Comparison of ENCODE assay signal across 20 mouse cellular contexts in genomic region chr7:78737196-78737595, GRCm38 (mm10). TPM values are rescaled to one million over a fixed set of nuclear protein-coding genes. Genes with fewer than 3 reads are reported as not detected.
"Had no signal": no experiment of that assay in that cellular context is flagged by ENCODE, and none has a peak within 500 bp of the region (broad histone marks: within the 10 kb centered on the region; RNA-seq: fewer than 3 reads in every experiment).

No protein-coding gene starts in this region.

- H3K27ac ChIP-seq: kidney, embryonic 15.5 days; limb, embryonic 12.5 days; limb, embryonic 15.5 days; liver, embryonic 14.5 days; macrophage; midbrain, embryonic 10.5 days; midbrain, embryonic 13.5 days; neural tube, embryonic 13.5 days had no signal

- H3K4me2 ChIP-seq: kidney, embryonic 15.5 days; limb, embryonic 12.5 days; limb, embryonic 15.5 days; liver, embryonic 11.5 days; lung, embryonic 14.5 days; midbrain, embryonic 13.5 days; neural tube, embryonic 13.5 days had no signal

- H3K27me3 ChIP-seq: kidney, embryonic 15.5 days; limb, embryonic 12.5 days; midbrain, embryonic 13.5 days; neural tube, embryonic 13.5 days had no signal

- DNase-seq: kidney, adult 8-10 months; kidney, postnatal 10 days; kidney, postnatal 36 days; left cerebral cortex, postnatal 4 days; liver, postnatal 0 days; lung, embryonic 14.5 days had no signal

- H3K9ac ChIP-seq: kidney, embryonic 15.5 days; limb, embryonic 12.5 days; limb, embryonic 15.5 days; liver, embryonic 14.5 days; liver, postnatal 0 days; lung, embryonic 14.5 days; midbrain, embryonic 13.5 days; neural tube, embryonic 13.5 days had no signal

- ATAC-seq: intestine, postnatal 0 days; liver, postnatal 0 days; lung, postnatal 0 days; midbrain, embryonic 13.5 days; midbrain, embryonic 16.5 days had no signal

- H3K36me3 ChIP-seq: kidney, embryonic 15.5 days; limb, embryonic 12.5 days; limb, embryonic 15.5 days; midbrain, embryonic 10.5 days; midbrain, embryonic 13.5 days; neural tube, embryonic 13.5 days had no signal

- H3K4me1 ChIP-seq: kidney, embryonic 15.5 days; limb, embryonic 12.5 days; limb, embryonic 15.5 days; midbrain, embryonic 10.5 days; midbrain, embryonic 13.5 days; neural tube, embryonic 13.5 days had no signal

- H3K4me3 ChIP-seq: kidney, embryonic 15.5 days; limb, embryonic 12.5 days; limb, embryonic 15.5 days; midbrain, embryonic 10.5 days; midbrain, embryonic 13.5 days; myocyte; neural tube, embryonic 13.5 days had no signal

- H3K9me3 ChIP-seq: kidney, embryonic 15.5 days; limb, embryonic 12.5 days; limb, embryonic 15.5 days; midbrain, embryonic 10.5 days; midbrain, embryonic 13.5 days; neural tube, embryonic 13.5 days had no signal

RNA-seq across cellular contexts. Expression of gene Ntrk3, which starts 0.6 kb away (rescaled TPM):
- total RNA-seq: megakaryocyte, adult 5-6 weeks had no signal
- polyA plus RNA-seq: macrophage had no signal
